Mouse (Mus musculus) left cerebral cortex, postnatal 4 days (tissue): ENCODE results near the gene Usp50. TPM values are rescaled to one million over a fixed set of nuclear protein-coding genes. Genes with fewer than 3 reads are reported as not detected.
A peak's percentile ranks its signal among the peaks of the same experiment; 100 is the strongest.

Experiments
- DNase-seq: peaks from one replicate; pipeline ENCODE4 v3.0.0-alpha.2; 2022
- intact Hi-C: fragments of 180-260 bp; cut with DNase I; formaldehyde crosslinking; loops from one replicate; pipeline ENCODE4 v1.15.1; 2025
- total RNA-seq, 2 experiments: library from RNA; stranded (reverse); gene quantifications; 2 replicates each; pipeline ENCODE4 v1.2.3; 2021

Usp50 gene
- total RNA-seq, 2 experiments from 2014 or later, result not detected

GRCm38 (mm10) chr2:126673317-126674242 lies 109.7 kb downstream of the Usp50 start:
- intact Hi-C loops, result no loop called here
- DNase-seq, result no peak

- intact Hi-C loops, result no loop called here
Observed at GRCm38 (mm10) chr2:126668621-126669252, 114.5 kb downstream of the Usp50 start.

GRCm38 (mm10) chr2:126665984-126666383 lies 117.3 kb downstream of the Usp50 start:
- DNase-seq, result no peak
- intact Hi-C loops, result no loop called here

More at GRCm38 (mm10) chr2:126668621-126669252, 114.5 kb downstream of the Usp50 start:
- DNase-seq, result no peak

GRCm38 (mm10) chr2:126663481-126663880 lies 119.8 kb downstream of the Usp50 start:
- intact Hi-C loops, result loop anchor here (5.0 kb wide), 1 partner anchor 66 kb away; no protein-coding TSS in a partner anchor
- peak; percentile 4 for DNase-seq

Other genes with a start within 250 kb of the Usp50 start
- gene Slc27a2, start 231.1 kb downstream of the Usp50 start, total RNA-seq, result 1 to 10 TPM; 3.5 to 3.6 TPM
- 1 to 10 TPM; 1.1 to 1.5 TPM for gene Hdc, start 164.2 kb downstream of the Usp50 start, total RNA-seq
- gene Gabpb1, start 107.1 kb downstream of the Usp50 start, total RNA-seq, result 10 to 100 TPM; 27.2 to 28.5 TPM
- gene Usp8, start 76.1 kb downstream of the Usp50 start, total RNA-seq, result 10 to 100 TPM; 28.0 to 28.2 TPM
- 10 to 100 TPM; 44.2 to 46.5 TPM for gene Trpm7, start 92.8 kb upstream of the Usp50 start, total RNA-seq
- 10 to 100 TPM; 31.6 to 32.4 TPM for gene Sppl2a, start 149.8 kb upstream of the Usp50 start, total RNA-seq
- gene Ap4e1, start 225.2 kb upstream of the Usp50 start, total RNA-seq, result 10 to 100 TPM; 17.0 to 20.3 TPM